Mouse (Mus musculus): ENCODE results near the gene Atp6v1e2. TPM values are rescaled to one million over a fixed set of nuclear protein-coding genes. Genes with fewer than 3 reads are reported as not detected.

Atp6v1e2 gene
- polyA plus RNA-seq, 1 experiment from 2014 or later = not detected

- DNase-seq (no peak), ATAC-seq (ENCODE audit: low read depth) (no peak)
- H3K4me1 ChIP-seq (replicated peaks) = peaks cover 10% of the 10 kb centered on the region; the same call in 1 of the 2 replicates
- H3K27ac ChIP-seq = no peak overlapping the region
- no peaks in the 10 kb centered on the region for H3K36me3 ChIP-seq
- no peak overlapping the region for H3K4me3 ChIP-seq (replicated peaks)
- no peak overlapping the region for H3K4me2 ChIP-seq
- H3K27me3 ChIP-seq = no peaks in the 10 kb centered on the region
- 60% methylated on average over 5 of the region's 5 CpGs for WGBS (ENCODE audit: insufficient replicate concordance)
- H3K9ac ChIP-seq = no peak overlapping the region
- H3K9me3 ChIP-seq (replicated peaks) = no peaks in the 10 kb centered on the region
These were observed 47.1 kb downstream of the Atp6v1e2 start for GRCm38 (mm10) chr17:86900564-86900963.

- Histone ChIP-seq H3K4me3 (replicated peaks) (no peak overlapping the region), H3K4me2 (no peak overlapping the region), H3K27me3 (no peaks in the 10 kb centered on the region), H3K9ac (no peak overlapping the region), H3K9me3 (replicated peaks) (no peaks in the 10 kb centered on the region), H3K36me3 (no peaks in the 10 kb centered on the region), H3K27ac (no peak overlapping the region), H3K4me1 (replicated peaks) (peaks cover 10% of the 10 kb centered on the region; the same call in 1 of the 2 replicates)
- DNase-seq (no peak), ATAC-seq (ENCODE audit: low read depth) (no peak)
- 57% methylated on average over 5 of the region's 5 CpGs for WGBS (ENCODE audit: insufficient replicate concordance)
These were observed 47.9 kb downstream of the Atp6v1e2 start for GRCm38 (mm10) chr17:86899821-86900220.

GRCm38 (mm10) chr17:86897486-86898165 lies 50.1 kb downstream of the Atp6v1e2 start:
- Histone ChIP-seq H3K27me3 (no peaks in the 10 kb centered on the region), H3K36me3 (no peaks in the 10 kb centered on the region), H3K27ac (no peak overlapping the region), H3K4me1 (replicated peaks) (no peaks in the 10 kb centered on the region), H3K9me3 (replicated peaks) (no peaks in the 10 kb centered on the region), H3K4me2 (no peak overlapping the region), H3K4me3 (replicated peaks) (no peak overlapping the region), H3K9ac (no peak overlapping the region)
- DNase-seq (no peak), ATAC-seq (ENCODE audit: low read depth) (no peak)
- WGBS (ENCODE audit: insufficient replicate concordance) = 67% methylated on average over 6 of the region's 6 CpGs

DNA sequence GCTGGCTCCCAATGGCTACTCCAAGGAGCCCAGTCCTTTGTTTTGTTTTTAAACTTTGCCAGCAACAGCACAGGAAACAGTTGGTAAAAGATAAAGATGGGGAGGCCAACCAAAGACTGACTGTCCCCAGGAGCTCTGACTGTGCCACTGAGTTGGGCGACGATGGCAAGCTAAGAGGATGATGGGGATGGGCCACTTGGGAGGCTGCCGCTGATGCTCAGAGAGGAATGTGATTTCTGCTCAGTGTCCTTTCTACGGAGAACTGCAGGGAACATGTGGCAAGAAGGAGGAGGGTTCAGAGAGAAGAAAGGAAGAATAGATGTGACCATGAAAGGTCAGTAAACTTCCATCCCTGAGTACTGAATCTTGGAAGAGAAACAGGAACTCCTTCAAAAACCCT lies 52.5 kb downstream of the Atp6v1e2 start:
- H3K36me3 ChIP-seq = no peaks in the 10 kb centered on the region
- no peak for DNase-seq
- no peak overlapping the region for H3K27ac ChIP-seq
- ATAC-seq (ENCODE audit: low read depth) = no peak
- H3K27me3 ChIP-seq = no peaks in the 10 kb centered on the region
- no peak overlapping the region for H3K4me3 ChIP-seq (replicated peaks)
- no peaks in the 10 kb centered on the region for H3K4me1 ChIP-seq (replicated peaks)
- no peak overlapping the region for H3K9ac ChIP-seq
- WGBS (ENCODE audit: insufficient replicate concordance) = 64% methylated on average over 4 of the region's 4 CpGs
- no peaks in the 10 kb centered on the region for H3K9me3 ChIP-seq (replicated peaks)
- no peak overlapping the region for H3K4me2 ChIP-seq

Other genes with a start within 250 kb of the Atp6v1e2 start
- 1.3 and 1.4 TPM in 2 replicates for gene Epas1, start 194.2 kb downstream of the Atp6v1e2 start, polyA plus RNA-seq (2015; fragmentation: Nextera tagmentation; extraction: Ambion mirVana)
- not detected in 2 replicates for gene Tmem247, start 30.5 kb downstream of the Atp6v1e2 start, polyA plus RNA-seq (2015; fragmentation: Nextera tagmentation; extraction: Ambion mirVana)
- gene Rhoq, start 15.2 kb upstream of the Atp6v1e2 start, polyA plus RNA-seq (2015; fragmentation: Nextera tagmentation; extraction: Ambion mirVana) = 1.4 and 1.6 TPM in 2 replicates
- 17.2 and 18.5 TPM in 2 replicates for gene Pigf, start 77.5 kb upstream of the Atp6v1e2 start, polyA plus RNA-seq (2015; fragmentation: Nextera tagmentation; extraction: Ambion mirVana)
- 81.7 and 89.5 TPM in 2 replicates for gene Cript, start 77.7 kb upstream of the Atp6v1e2 start, polyA plus RNA-seq (2015; fragmentation: Nextera tagmentation; extraction: Ambion mirVana)
- gene Socs5, start 159.8 kb upstream of the Atp6v1e2 start, polyA plus RNA-seq (2015; fragmentation: Nextera tagmentation; extraction: Ambion mirVana) = 2.2 and 2.8 TPM in 2 replicates